Comparison of ENCODE assay signal across 21 mouse cellular contexts in the genomic region with DNA sequence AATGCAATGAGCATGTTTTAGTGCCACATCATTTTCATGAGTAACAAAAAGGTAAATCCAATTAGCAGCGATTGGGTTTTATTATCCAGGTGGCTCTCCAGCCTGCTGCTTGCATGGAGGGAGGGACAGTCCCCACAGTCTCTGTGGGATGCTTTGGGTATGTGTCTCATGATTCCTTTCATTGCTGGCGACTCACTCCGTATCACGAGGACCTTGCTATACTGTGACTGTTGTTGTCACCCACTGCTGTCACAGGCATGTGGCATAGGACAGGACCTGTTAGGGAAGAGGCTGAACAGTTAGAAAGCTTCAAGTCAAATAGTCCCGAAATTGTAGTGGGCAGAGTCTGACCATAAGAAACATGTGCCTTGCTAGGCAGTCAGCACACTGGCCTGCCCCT.
"Had no signal": no experiment of that assay in that cellular context is flagged by ENCODE, and none has a peak within 500 bp of the region (broad histone marks: within the 10 kb centered on the region; RNA-seq: fewer than 3 reads in every experiment).

No protein-coding gene starts in this region.

- DNase-seq: liver, postnatal 0 days; lung, adult 2 months; lung, postnatal 10 days; lung, postnatal 4 days; midbrain, embryonic 14.5 days; retina, postnatal 1 day; right cerebral cortex, adult 18-20 months; right cerebral cortex, postnatal 25 days; right cerebral cortex, postnatal 4 days; spleen, adult 18-20 months; thymus, adult 18-20 months; thymus, postnatal 14 days; thymus, postnatal 36 days had no signal

- H3K27me3 ChIP-seq: liver, embryonic 15.5 days; lung, embryonic 15.5 days; neural tube, embryonic 15.5 days had no signal

- H3K36me3 ChIP-seq: liver, embryonic 15.5 days; lung, embryonic 15.5 days; midbrain, embryonic 10.5 days; midbrain, embryonic 12.5 days; neural tube, embryonic 13.5 days; neural tube, embryonic 15.5 days had no signal

- H3K9ac ChIP-seq: liver, embryonic 15.5 days; liver, postnatal 0 days; lung, embryonic 15.5 days; midbrain, embryonic 12.5 days; neural tube, embryonic 13.5 days; neural tube, embryonic 15.5 days had no signal

- H3K9me3 ChIP-seq: liver, embryonic 15.5 days; lung, embryonic 15.5 days; midbrain, embryonic 10.5 days; midbrain, embryonic 12.5 days; neural tube, embryonic 13.5 days; neural tube, embryonic 15.5 days had no signal

- H3K4me2 ChIP-seq: liver, embryonic 15.5 days; lung, embryonic 15.5 days; midbrain, embryonic 12.5 days; neural tube, embryonic 13.5 days; neural tube, embryonic 15.5 days had no signal

- H3K4me3 ChIP-seq: liver, embryonic 15.5 days; lung, embryonic 15.5 days; midbrain, embryonic 10.5 days; midbrain, embryonic 12.5 days; myocyte; neural tube, embryonic 13.5 days; neural tube, embryonic 15.5 days had no signal

- ATAC-seq: liver, postnatal 0 days; midbrain, embryonic 16.5 days had no signal

- H3K27ac ChIP-seq: liver, embryonic 15.5 days; lung, embryonic 15.5 days; midbrain, embryonic 10.5 days; midbrain, embryonic 12.5 days; neural tube, embryonic 13.5 days; neural tube, embryonic 15.5 days had no signal
